25 mouse cellular contexts compared by ENCODE assay signal in genomic region chr6:55321518-55321917, GRCm38 (mm10). TPM values are rescaled to one million over a fixed set of nuclear protein-coding genes. Genes with fewer than 3 reads are reported as not detected.
DNase-seq lines count a peak whose midpoint lies in the region; ATAC-seq and TF ChIP-seq lines count a peak whose summit lies in the region.
"Had no signal": no experiment of that assay in that cellular context is flagged by ENCODE, and none has a peak within 500 bp of the region (broad histone marks: within the 10 kb centered on the region; RNA-seq: fewer than 3 reads in every experiment).

No protein-coding gene starts in this region.

- TF ChIP-seq POLR2A in bone marrow, adult 2 months (IDR thresholded peaks at IDR 0.05; ENCODE audit: borderline replicate concordance, control insufficient read depth, low read depth, low read length), result no peak

- no peak overlapping the region for H3K4me3 ChIP-seq in limb, embryonic 12.5 days (replicated peaks)
- no peak overlapping the region for H3K4me3 ChIP-seq in limb, embryonic 10.5 days
- no peak overlapping the region for H3K4me3 ChIP-seq in bone marrow, adult 2 months (replicated peaks; ENCODE audit: control insufficient read depth, low read depth, low read length)
- peak overlapping the region; percentile 26 for H3K4me3 ChIP-seq in erythroblast, embryonic 14.5 days (replicated peaks)
- no peak overlapping the region for H3K4me3 ChIP-seq in liver, embryonic 14.5 days (ENCODE audit: insufficient read depth in 1 of 2, low read depth in 2 of 2, low read length in 2 of 2)
- H3K4me3 ChIP-seq in intestine, embryonic 15.5 days (replicated peaks), result no peak overlapping the region
- H3K4me3 ChIP-seq: forebrain, embryonic 15.5 days; megakaryocyte, embryonic 14.5 days; neural tube, embryonic 12.5 days had no signal

- H3K27ac ChIP-seq in limb, embryonic 12.5 days, result no peak overlapping the region
- no peak overlapping the region; the same call in 1 of the 2 replicates for H3K27ac ChIP-seq in limb, embryonic 10.5 days
- peak overlapping the region; percentile 83 for H3K27ac ChIP-seq in bone marrow, adult 2 months (ENCODE audit: control insufficient read depth, insufficient read depth, low read depth, low read length, poor library complexity)
- H3K27ac ChIP-seq in liver, embryonic 14.5 days, result peak overlapping the region; percentile 68
- H3K27ac ChIP-seq in intestine, embryonic 15.5 days, result no peak overlapping the region
- H3K27ac ChIP-seq: forebrain, embryonic 15.5 days; neural tube, embryonic 12.5 days had no signal

- H3K4me2 ChIP-seq in limb, embryonic 12.5 days, result no peak overlapping the region
- peak overlapping the region; percentile 26 for H3K4me2 ChIP-seq in liver, embryonic 14.5 days (ENCODE audit: low read depth)
- no peak overlapping the region for H3K4me2 ChIP-seq in intestine, embryonic 15.5 days (replicated peaks)
- H3K4me2 ChIP-seq: forebrain, embryonic 15.5 days; heart, embryonic 11.5 days; lung, embryonic 14.5 days; neural tube, embryonic 12.5 days had no signal

- H3K9me3 ChIP-seq in limb, embryonic 12.5 days, result no peaks in the 10 kb centered on the region
- no peaks in the 10 kb centered on the region for H3K9me3 ChIP-seq in limb, embryonic 10.5 days (replicated peaks)
- no peaks in the 10 kb centered on the region for H3K9me3 ChIP-seq in erythroblast, embryonic 14.5 days (ENCODE audit: control insufficient read depth, low read length)
- no peaks in the 10 kb centered on the region for H3K9me3 ChIP-seq in liver, embryonic 14.5 days (ENCODE audit: control insufficient read depth, low read length)
- H3K9me3 ChIP-seq in intestine, embryonic 15.5 days, result no peaks in the 10 kb centered on the region
- H3K9me3 ChIP-seq: forebrain, embryonic 15.5 days; G1E; megakaryocyte, embryonic 14.5 days; neural tube, embryonic 12.5 days had no signal

- H3K9ac ChIP-seq in limb, embryonic 12.5 days (replicated peaks), result no peak overlapping the region
- peak overlapping the region; percentile 45 for H3K9ac ChIP-seq in liver, embryonic 14.5 days (replicated peaks)
- no peak overlapping the region for H3K9ac ChIP-seq in intestine, embryonic 15.5 days
- H3K9ac ChIP-seq: forebrain, embryonic 15.5 days; lung, embryonic 14.5 days; neural tube, embryonic 12.5 days had no signal

- ATAC-seq in limb, embryonic 12.5 days (ENCODE audit: insufficient number of reproducible peaks, insufficient read depth, low FRiP score, low TSS enrichment, low read depth), result 0 out of 2 replicates have a peak, but pooled peaks have one; percentile 22
- ATAC-seq in liver, embryonic 14.5 days (ENCODE audit: insufficient read depth), result peak; percentile 66
- no peak for ATAC-seq in intestine, embryonic 15.5 days
- ATAC-seq: forebrain, embryonic 15.5 days; Patski had no signal

- H3K4me1 ChIP-seq in limb, embryonic 12.5 days (replicated peaks), result peaks cover 9% of the 10 kb centered on the region; the same call in 1 of the 2 replicates
- H3K4me1 ChIP-seq in limb, embryonic 10.5 days, result peaks cover 21% of the 10 kb centered on the region; the same call in 1 of the 2 replicates
- peaks cover 9% of the 10 kb centered on the region for H3K4me1 ChIP-seq in bone marrow, adult 2 months (ENCODE audit: control insufficient read depth, insufficient read depth, low read length)
- peaks cover 89% of the 10 kb centered on the region for H3K4me1 ChIP-seq in erythroblast, embryonic 14.5 days (ENCODE audit: control insufficient read depth)
- H3K4me1 ChIP-seq in liver, embryonic 14.5 days (replicated peaks; ENCODE audit: control insufficient read depth in 2 of 2, insufficient read depth in 2 of 2, low read length in 1 of 2), result peaks cover 65 to 71% of the 10 kb centered on the region in 2 experiments
- peaks cover 16% of the 10 kb centered on the region; the same call in 1 of the 2 replicates for H3K4me1 ChIP-seq in intestine, embryonic 15.5 days (replicated peaks)
- H3K4me1 ChIP-seq: forebrain, embryonic 15.5 days; neural tube, embryonic 12.5 days had no signal

- no peaks in the 10 kb centered on the region for H3K27me3 ChIP-seq in limb, embryonic 12.5 days
- no peaks in the 10 kb centered on the region for H3K27me3 ChIP-seq in limb, embryonic 10.5 days (ENCODE audit: low read depth, poor library complexity, severe bottlenecking)
- H3K27me3 ChIP-seq in erythroblast, embryonic 14.5 days (ENCODE audit: control insufficient read depth), result no peaks in the 10 kb centered on the region
- H3K27me3 ChIP-seq in liver, embryonic 14.5 days (ENCODE audit: control insufficient read depth, insufficient read depth, low read length), result no peaks in the 10 kb centered on the region
- H3K27me3 ChIP-seq in intestine, embryonic 15.5 days (replicated peaks), result no peaks in the 10 kb centered on the region
- H3K27me3 ChIP-seq: forebrain, embryonic 15.5 days; neural tube, embryonic 12.5 days; Patski had no signal

- peaks cover 14% of the 10 kb centered on the region; the same call in 1 of the 2 replicates for H3K36me3 ChIP-seq in limb, embryonic 12.5 days
- 0 out of 2 replicates have a peak, but pooled peaks cover 8% of the 10 kb centered on the region for H3K36me3 ChIP-seq in limb, embryonic 10.5 days
- no peaks in the 10 kb centered on the region for H3K36me3 ChIP-seq in erythroblast, embryonic 14.5 days (ENCODE audit: control insufficient read depth)
- no peaks in the 10 kb centered on the region for H3K36me3 ChIP-seq in liver, embryonic 14.5 days (replicated peaks; ENCODE audit: control insufficient read depth, insufficient read depth, low read depth)
- no peaks in the 10 kb centered on the region for H3K36me3 ChIP-seq in intestine, embryonic 15.5 days
- H3K36me3 ChIP-seq: forebrain, embryonic 15.5 days; G1E; neural tube, embryonic 12.5 days had no signal

- TF ChIP-seq EP300 in liver, embryonic 14.5 days (IDR thresholded peaks at IDR 0.05; ENCODE audit: low read depth), result no peak; the same call in 1 of the 2 replicates

- WGBS in limb, embryonic 12.5 days, result 57% methylated on average over 6 of the region's 6 CpGs
- 66% methylated on average over 6 of the region's 6 CpGs for WGBS in limb, embryonic 10.5 days
- WGBS in bone marrow, adult 2 months, result 62% methylated on average over 6 of the region's 6 CpGs
- WGBS in liver, embryonic 14.5 days (ENCODE audit: insufficient replicate concordance), result 22% methylated on average over 6 of the region's 6 CpGs
- 71% methylated on average over 6 of the region's 6 CpGs for WGBS in intestine, embryonic 15.5 days

- DNase-seq in limb, embryonic 10.5 days (ENCODE audit: low spot score), result no peak
- DNase-seq in liver, embryonic 14.5 days (ENCODE audit: low read depth in 3 of 3, low spot score in 3 of 3), result no peak
- DNase-seq in thymus, postnatal 0 days (ENCODE audit: low spot score), result no peak
- no peak for DNase-seq in ovary, postnatal 36 days (ENCODE audit: low spot score)
- DNase-seq: adrenal gland, adult 2 months; B cell, adult 2 months; cerebellum, adult 11-12 months; cerebellum, postnatal 14 days; gastrocnemius, postnatal 10 days; kidney, adult 11 months; kidney, postnatal 14 days; lung, embryonic 14.5 days had no signal

- TF ChIP-seq CTCF in bone marrow, adult 2 months (IDR thresholded peaks at IDR 0.05; ENCODE audit: control insufficient read depth, insufficient read depth, low read length), result no peak
- TF ChIP-seq CTCF in liver, embryonic 14.5 days (IDR thresholded peaks at IDR 0.05; ENCODE audit: low read depth), result no peak

RNA-seq across cellular contexts. Expression of gene Aqp1, which starts 14.7 kb away (rescaled TPM):
- 4.0 and 4.2 TPM in 2 replicates for polyA plus RNA-seq in limb, embryonic 12.5 days (2016; fragmentation: Nextera tagmentation; extraction: Ambion mirVana)
- 0.94 and 1.1 TPM in 2 replicates for polyA plus RNA-seq in limb, embryonic 10.5 days (2016; fragmentation: Nextera tagmentation; extraction: Ambion mirVana)
- 226 and 325 TPM in 2 replicates for polyA plus RNA-seq in bone marrow, adult 2 months (2011; ENCODE audit: insufficient read depth, insufficient read length, low replicate concordance, missing spikeins)
- polyA plus RNA-seq in erythroblast, embryonic 14.5 days (2012), result 7.5 and 8.6 TPM in 2 replicates
- 58.3 and 59.3 TPM in 2 replicates for polyA plus RNA-seq in liver, embryonic 14.5 days (2012; rRNA removed)
- 13.2 and 15.1 TPM in 2 replicates for polyA plus RNA-seq in liver, embryonic 14.5 days (2014; fragmentation: Nextera tagmentation; extraction: Ambion mirVana)
- 45.1 and 51.8 TPM in 2 replicates for polyA plus RNA-seq in thymus, postnatal 0 days (2015; fragmentation: Nextera tagmentation; extraction: Ambion mirVana)
- polyA plus RNA-seq in intestine, embryonic 15.5 days (2015; fragmentation: Nextera tagmentation; extraction: Ambion mirVana), result 16.4 and 20.0 TPM in 2 replicates
- polyA plus RNA-seq: G1E had no signal

RNA-seq across cellular contexts. Expression of gene Ghrhr, which starts 54.6 kb away (rescaled TPM):
- not detected in 2 replicates for polyA plus RNA-seq in limb, embryonic 12.5 days (2016; fragmentation: Nextera tagmentation; extraction: Ambion mirVana)
- not detected in 2 replicates for polyA plus RNA-seq in limb, embryonic 10.5 days (2016; fragmentation: Nextera tagmentation; extraction: Ambion mirVana)
- not detected in 2 replicates for polyA plus RNA-seq in bone marrow, adult 2 months (2011; ENCODE audit: insufficient read depth, insufficient read length, low replicate concordance, missing spikeins)
- polyA plus RNA-seq in erythroblast, embryonic 14.5 days (2012), result not detected in 2 replicates
- polyA plus RNA-seq in liver, embryonic 14.5 days (2012; rRNA removed), result 0.02 and 0.03 TPM in 2 replicates
- polyA plus RNA-seq in liver, embryonic 14.5 days (2014; fragmentation: Nextera tagmentation; extraction: Ambion mirVana), result not detected in 2 replicates
- polyA plus RNA-seq in thymus, postnatal 0 days (2015; fragmentation: Nextera tagmentation; extraction: Ambion mirVana), result 0.10 TPM in 2 replicates
- polyA plus RNA-seq in intestine, embryonic 15.5 days (2015; fragmentation: Nextera tagmentation; extraction: Ambion mirVana), result 0.23 and 0.34 TPM in 2 replicates
- polyA plus RNA-seq: adrenal gland, adult 2 months; embryonic facial prominence, embryonic 11.5 days; forebrain, embryonic 15.5 days; G1E; heart, embryonic 11.5 days; hindbrain, embryonic 11.5 days; limb, embryonic 11.5 days; lung, embryonic 14.5 days; neural tube, embryonic 12.5 days had no signal

Comparison
In these comparisons a context has a peak if more than half of its experiments do, and no peak if none do; other contexts are left out.
1. H3K27ac ChIP-seq: peak in bone marrow, adult 2 months (single experiment) and liver, embryonic 14.5 days (single experiment); none in limb, embryonic 12.5 days (single experiment), limb, embryonic 10.5 days (single experiment) and intestine, embryonic 15.5 days (single experiment).